Mouse (Mus musculus) spleen, adult 12 weeks (tissue): ENCODE measurements around the gene Prdm13.

Experiments used
- DNase-seq: peaks from one replicate; pipeline ENCODE4 v3.0.0; 2022; ENCODE audit warnings: low spot score

Gene Prdm13

DNA sequence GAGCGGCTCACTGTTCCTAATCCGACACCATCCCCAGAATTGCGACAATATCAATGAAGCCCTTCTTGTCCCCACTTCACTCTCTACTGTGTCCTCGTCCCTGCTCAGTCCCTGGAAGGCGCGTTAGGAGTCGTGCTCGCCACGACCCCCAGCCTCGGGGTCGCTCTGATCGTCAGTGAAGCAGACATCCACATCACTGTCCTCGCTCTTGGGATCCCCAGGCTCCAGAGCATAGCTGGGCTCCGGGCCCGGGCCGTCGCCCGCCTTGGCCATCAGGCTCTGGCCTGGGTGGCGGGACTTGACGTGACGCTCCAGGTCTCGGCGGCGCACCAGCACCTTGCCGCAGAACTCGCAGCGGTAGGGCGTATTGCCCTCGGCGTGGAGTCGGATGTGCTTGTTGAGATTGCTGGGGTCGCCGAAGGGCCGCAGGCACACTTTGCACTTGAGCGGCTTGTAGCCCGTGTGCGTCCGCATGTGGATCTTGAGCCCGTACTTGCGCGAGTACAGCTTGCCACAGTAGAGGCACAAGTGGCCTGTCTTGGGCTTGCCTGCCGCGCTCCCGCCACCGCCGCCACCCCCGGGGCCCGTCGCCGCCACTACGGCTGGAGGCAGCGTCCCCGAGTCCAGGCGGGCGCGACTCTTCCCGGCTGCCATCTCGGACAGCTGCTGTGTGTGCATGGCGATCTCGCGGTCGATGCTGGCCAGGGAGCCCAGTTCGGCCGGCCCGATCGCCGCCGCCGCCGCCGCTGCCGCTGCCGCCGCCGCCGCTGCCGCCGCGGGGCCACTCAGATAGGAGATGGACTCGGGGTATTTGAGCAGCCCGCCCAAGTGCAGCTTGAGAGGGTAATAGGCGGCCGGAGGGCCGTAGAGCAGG, 7.4 kb downstream of the Prdm13 start:
- no peak for DNase-seq

GRCm38 (mm10) chr4:21674691-21675090, 11.1 kb downstream of the Prdm13 start:
- DNase-seq, result no peak

- no peak for DNase-seq
These were observed 11.7 kb downstream of the Prdm13 start for GRCm38 (mm10) chr4:21674042-21674441.

- no peak for DNase-seq
These were observed 19.8 kb downstream of the Prdm13 start for GRCm38 (mm10) chr4:21665961-21666360.

DNA sequence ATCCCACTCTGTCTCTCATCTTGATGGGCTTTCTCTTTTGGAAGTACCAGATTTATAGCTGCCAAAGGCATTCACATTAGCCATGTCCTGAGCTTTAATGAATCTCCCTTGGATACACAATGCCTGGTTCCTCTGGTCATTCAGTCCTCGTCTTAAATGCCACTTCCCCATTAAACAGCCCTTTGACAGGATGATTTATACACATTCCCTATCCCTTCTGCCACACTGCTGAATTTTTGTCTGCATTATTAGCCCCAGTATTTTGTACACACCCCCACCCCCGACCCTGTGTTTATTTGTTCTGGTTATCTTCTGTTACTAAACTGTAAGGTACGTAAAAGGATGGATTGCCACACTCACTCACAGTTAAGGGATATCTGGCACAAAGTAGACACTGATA, 27.6 kb downstream of the Prdm13 start:
- DNase-seq, result no peak

GRCm38 (mm10) chr4:21629275-21629583, 56.5 kb downstream of the Prdm13 start:
- DNase-seq, result no peak

DNA sequence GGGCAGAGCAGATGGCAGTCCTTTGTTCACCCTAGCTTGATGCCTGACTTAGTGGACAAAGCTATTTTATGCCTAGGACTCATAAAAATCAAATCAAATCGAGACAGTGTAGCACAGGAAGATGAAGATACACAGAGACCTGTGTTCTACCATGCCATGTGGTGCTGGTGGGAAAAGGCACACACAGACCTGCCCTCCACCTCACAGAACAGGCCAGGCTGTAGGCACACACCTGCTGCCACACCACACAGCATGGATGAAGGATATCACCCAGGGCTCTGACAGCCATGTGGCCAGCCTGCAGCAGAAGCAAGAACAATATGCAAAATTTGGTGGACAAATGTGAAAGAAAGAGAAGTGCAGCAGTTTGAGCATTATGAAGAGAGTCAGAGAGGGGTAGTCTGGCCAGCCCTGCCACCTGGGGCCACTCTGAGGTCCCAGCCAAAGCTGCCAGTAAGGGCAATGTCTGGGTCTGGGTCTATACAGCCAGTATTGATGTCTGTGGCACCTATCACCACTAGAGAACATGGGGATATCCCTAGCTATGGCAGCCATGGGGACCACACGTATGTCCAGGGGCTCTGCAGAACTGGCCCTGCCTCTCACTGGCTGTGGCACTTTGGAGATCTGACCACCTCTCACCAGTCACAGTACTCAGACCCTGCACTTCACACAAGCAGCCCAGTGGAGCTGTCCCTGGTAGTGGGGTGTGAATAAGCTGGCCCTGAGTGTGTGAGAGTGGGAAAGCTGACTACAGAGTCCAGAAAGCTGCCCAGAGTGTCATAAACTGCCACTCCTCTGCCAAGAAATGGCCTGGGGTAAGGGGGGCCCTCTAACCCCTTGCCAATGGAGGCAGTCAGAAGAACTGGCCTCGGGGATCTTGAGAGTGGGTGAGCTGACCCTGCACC, 57.1 kb downstream of the Prdm13 start:
- no peak for DNase-seq
